Mouse (Mus musculus): Measurements from ENCODE around the gene Rbl1.

- TF ChIP-seq CTCF (IDR thresholded peaks at IDR 0.05; ENCODE audit: low read depth, low read length): no peak
- no peak for TF ChIP-seq GATA1 (IDR thresholded peaks at IDR 0.05; ENCODE audit: borderline replicate concordance, low read length)
These were observed 65.5 kb downstream of the Rbl1 start for GRCm38 (mm10) chr2:157138808-157139207.
